Mouse (Mus musculus) spleen, adult 2 months (tissue): ENCODE data around the gene Fahd1.

Experiments used
- CTCF ChIP-seq: fragments of 200-500 bp; IDR thresholded peaks from 2 replicates; pipeline ENCODE4 v1.5.1; 2011; ENCODE audit warnings: mild to moderate bottlenecking, inconsistent platforms; ENCODE audit not compliant: insufficient read depth, insufficient read length, insufficient replicate concordance; ENCODE audit errors: extremely low read depth
- POLR2A ChIP-seq: fragments of 200-500 bp; IDR thresholded peaks from 2 replicates; pipeline ENCODE4 v1.6.1; 2011; ENCODE audit warnings: low read depth, low read length, inconsistent platforms

DNA sequence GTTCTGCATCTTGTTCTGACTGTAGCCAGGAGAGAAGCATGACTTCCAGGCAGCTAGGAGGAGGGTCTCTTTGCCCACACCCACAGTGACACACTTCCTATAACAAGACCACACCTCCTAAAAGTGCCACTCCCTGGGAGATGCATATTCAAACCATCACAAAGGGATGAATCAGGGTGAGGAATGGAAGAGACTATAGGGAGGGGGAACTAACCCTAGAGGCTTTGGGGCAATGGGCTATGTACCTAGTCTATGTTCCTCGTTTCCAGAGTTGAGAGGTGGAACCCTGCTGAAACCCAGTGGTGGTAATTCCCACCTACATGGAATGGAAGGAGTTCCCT is 24.2 kb upstream of the Fahd1 start:
- TF ChIP-seq CTCF (no peak), POLR2A (no peak)
